Mouse (Mus musculus): ENCODE data around the gene Nrsn2. TPM values are rescaled to one million over a fixed set of nuclear protein-coding genes. Genes with fewer than 3 reads are reported as not detected.

Gene Nrsn2
- polyA plus RNA-seq, 1 experiment from 2014 or later = not detected

DNA sequence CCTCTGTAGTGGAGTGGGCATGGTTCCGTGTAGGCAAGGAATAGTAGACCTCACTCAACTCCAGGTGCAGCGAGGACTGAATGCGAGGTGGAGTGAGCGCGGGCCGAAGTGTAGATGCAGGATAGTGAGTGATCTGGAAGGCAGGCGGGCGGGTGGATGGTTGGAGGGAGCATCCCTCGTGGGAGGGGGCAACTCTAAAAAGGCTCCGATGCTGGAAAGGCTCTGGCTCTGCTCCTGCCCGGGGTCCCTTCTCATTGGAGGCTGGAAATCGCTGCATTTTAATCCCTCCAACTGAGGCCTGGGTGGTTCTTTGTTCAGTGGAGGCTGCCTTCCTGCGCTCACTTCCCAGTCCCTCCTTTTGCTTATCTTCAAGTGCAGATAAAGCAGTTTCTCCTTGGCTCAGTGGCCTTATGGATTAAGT, 22.7 kb upstream of the Nrsn2 start:
- Histone ChIP-seq H3K4me1 (ENCODE audit: insufficient read depth) (peaks cover 23% of the 10 kb centered on the region), H3K9ac (replicated peaks) (peak overlapping the region; percentile 56), H3K4me2 (ENCODE audit: low read depth, low read length) (peak overlapping the region; percentile 90), H3K36me3 (replicated peaks; ENCODE audit: insufficient read depth, low read length) (no peaks in the 10 kb centered on the region), H3K27ac (ENCODE audit: low read depth) (peak overlapping the region; percentile 42), H3K4me3 (ENCODE audit: low read depth, low read length) (peak overlapping the region; percentile 73), H3K27me3 (ENCODE audit: insufficient read depth, low read length) (no peaks in the 10 kb centered on the region), H3K9me3 (ENCODE audit: low read length) (no peaks in the 10 kb centered on the region)
- ATAC-seq = no peak
- no peak for DNase-seq
- WGBS (ENCODE audit: insufficient replicate concordance) = 9% methylated on average over 13 of the region's 13 CpGs
- TF ChIP-seq EP300 (IDR thresholded peaks at IDR 0.05; ENCODE audit: low read depth) (no peak), CTCF (IDR thresholded peaks at IDR 0.05; ENCODE audit: low read depth) (no peak)

- Histone ChIP-seq H3K4me2 (ENCODE audit: low read depth, low read length) (peak overlapping the region; percentile 90), H3K4me3 (ENCODE audit: low read depth, low read length) (peak overlapping the region; percentile 73), H3K27me3 (ENCODE audit: insufficient read depth, low read length) (no peaks in the 10 kb centered on the region), H3K9me3 (ENCODE audit: low read length) (no peaks in the 10 kb centered on the region), H3K9ac (replicated peaks) (peak overlapping the region; percentile 73), H3K4me1 (ENCODE audit: insufficient read depth) (peaks cover 27% of the 10 kb centered on the region), H3K36me3 (replicated peaks; ENCODE audit: insufficient read depth, low read length) (no peaks in the 10 kb centered on the region), H3K27ac (ENCODE audit: low read depth) (peak overlapping the region; percentile 93)
- ATAC-seq = peak; percentile 83
- TF ChIP-seq CTCF (IDR thresholded peaks at IDR 0.05; ENCODE audit: low read depth) = 0 out of 2 replicates have a peak, but pooled peaks have one; percentile 14
- TF ChIP-seq EP300 (IDR thresholded peaks at IDR 0.05; ENCODE audit: low read depth) = no peak
- WGBS (ENCODE audit: insufficient replicate concordance) = 1% methylated on average over 38 of the region's 38 CpGs
- DNase-seq = peak; percentile 96
Measured at GRCm38 (mm10) chr2:152398691-152399090, 22.3 kb upstream of the Nrsn2 start.

GRCm38 (mm10) chr2:152397680-152398435, 21.4 kb upstream of the Nrsn2 start, which contains the start of gene Sox12:
TSS of gene Sox12 (minus strand) at chr2:152398063.
- no peaks in the 10 kb centered on the region for H3K9me3 ChIP-seq (ENCODE audit: low read length)
- peak within 1 kb of the TSS; percentile 90 for H3K4me2 ChIP-seq (ENCODE audit: low read depth, low read length)
- peaks cover 28% of the 10 kb centered on the region for H3K4me1 ChIP-seq (ENCODE audit: insufficient read depth)
- TF ChIP-seq CTCF (IDR thresholded peaks at IDR 0.05; ENCODE audit: low read depth) = no peak
- TF ChIP-seq EP300 (IDR thresholded peaks at IDR 0.05; ENCODE audit: low read depth) = no peak
- H3K27ac ChIP-seq (ENCODE audit: low read depth) = peak within 1 kb of the TSS; percentile 93
- no peaks in the 10 kb centered on the region for H3K36me3 ChIP-seq (replicated peaks; ENCODE audit: insufficient read depth, low read length)
- peak within 1 kb of the TSS; percentile 73 for H3K4me3 ChIP-seq (ENCODE audit: low read depth, low read length)
- DNase-seq = peak; percentile 98
- peak within 1 kb of the TSS; percentile 73 for H3K9ac ChIP-seq (replicated peaks)
- H3K27me3 ChIP-seq (ENCODE audit: insufficient read depth, low read length) = no peaks in the 10 kb centered on the region
- ATAC-seq = peak; percentile 66
- under 1% methylated on average over 43 of the region's 104 CpGs for WGBS (ENCODE audit: insufficient replicate concordance)

- TF ChIP-seq CTCF (IDR thresholded peaks at IDR 0.05; ENCODE audit: low read depth) (peak; percentile 16; the same call in 1 of the 2 replicates), EP300 (IDR thresholded peaks at IDR 0.05; ENCODE audit: low read depth) (no peak)
Measured at GRCm38 (mm10) chr2:152397004-152397589, 20.7 kb upstream of the Nrsn2 start.

GRCm38 (mm10) chr2:152396110-152397003, 19.9 kb upstream of the Nrsn2 start:
- H3K27ac ChIP-seq (ENCODE audit: low read depth) = peak overlapping the region; percentile 93
- peaks cover 28% of the 10 kb centered on the region for H3K4me1 ChIP-seq (ENCODE audit: insufficient read depth)
- ATAC-seq = peak; percentile 51
- peak overlapping the region; percentile 90 for H3K4me2 ChIP-seq (ENCODE audit: low read depth, low read length)
- H3K9me3 ChIP-seq (ENCODE audit: low read length) = no peaks in the 10 kb centered on the region
- H3K4me3 ChIP-seq (ENCODE audit: low read depth, low read length) = peak overlapping the region; percentile 73
- peak; percentile 57 for TF ChIP-seq CTCF (IDR thresholded peaks at IDR 0.05; ENCODE audit: low read depth)
- TF ChIP-seq EP300 (IDR thresholded peaks at IDR 0.05; ENCODE audit: low read depth) = no peak
- H3K36me3 ChIP-seq (replicated peaks; ENCODE audit: insufficient read depth, low read length) = no peaks in the 10 kb centered on the region
- DNase-seq = peak; percentile 88
- 2% methylated on average over 43 of the region's 46 CpGs for WGBS (ENCODE audit: insufficient replicate concordance)
- H3K27me3 ChIP-seq (ENCODE audit: insufficient read depth, low read length) = no peaks in the 10 kb centered on the region
- peak overlapping the region; percentile 73 for H3K9ac ChIP-seq (replicated peaks)

More at GRCm38 (mm10) chr2:152397004-152397589, 20.7 kb upstream of the Nrsn2 start:
- no peaks in the 10 kb centered on the region for H3K9me3 ChIP-seq (ENCODE audit: low read length)
- H3K9ac ChIP-seq (replicated peaks) = peak overlapping the region; percentile 73
- ATAC-seq (peak; percentile 20), DNase-seq (peak; percentile 80)
- H3K27ac ChIP-seq (ENCODE audit: low read depth) = peak overlapping the region; percentile 93
- H3K36me3 ChIP-seq (replicated peaks; ENCODE audit: insufficient read depth, low read length) = no peaks in the 10 kb centered on the region
- H3K27me3 ChIP-seq (ENCODE audit: insufficient read depth, low read length) = no peaks in the 10 kb centered on the region
- 4% methylated on average over 50 of the region's 77 CpGs for WGBS (ENCODE audit: insufficient replicate concordance)
- H3K4me3 ChIP-seq (ENCODE audit: low read depth, low read length) = peak overlapping the region; percentile 73
- H3K4me1 ChIP-seq (ENCODE audit: insufficient read depth) = peaks cover 28% of the 10 kb centered on the region
- H3K4me2 ChIP-seq (ENCODE audit: low read depth, low read length) = peak overlapping the region; percentile 90

All from liver, postnatal 0 days (tissue).